Mouse (Mus musculus): ENCODE data around the gene Dclre1c. TPM values are rescaled to one million over a fixed set of nuclear protein-coding genes. Genes with fewer than 3 reads are reported as not detected.
A peak's percentile ranks its signal among the peaks of the same experiment; 100 is the strongest.
"Not testable (repeated sequence)": the region's sequence is repeated elsewhere in the genome, so short reads cannot be mapped to it uniquely, and the experiment has no call there.

Gene Dclre1c
- polyA plus RNA-seq (2014; fragmentation: Nextera tagmentation; extraction: Ambion mirVana), result 4.4 and 5.8 TPM in 2 replicates

- Histone ChIP-seq H3K27me3 (ENCODE audit: control insufficient read depth, insufficient read depth, low read length) (no peaks in the 10 kb centered on the region), H3K4me2 (ENCODE audit: low read length) (peak within 1 kb of the TSS; percentile 96), H3K9ac (ENCODE audit: low read length) (peak within 1 kb of the TSS; percentile 72), H3K9me3 (ENCODE audit: control insufficient read depth, low read length) (no peaks in the 10 kb centered on the region), H3K27ac (replicated peaks in 1 of 2; ENCODE audit: control insufficient read depth in 1 of 2, insufficient read depth in 1 of 2, low read depth in 2 of 2, low read length in 2 of 2) (0 out of 4 replicates have a peak within 1 kb of the TSS, but pooled peaks of 1 of the 2 experiments have one; percentile 11), H3K36me3 (ENCODE audit: control insufficient read depth, insufficient read depth, low read length) (no peaks in the 10 kb centered on the region), H3K4me1 (ENCODE audit: control insufficient read depth in 2 of 2, insufficient read depth in 2 of 2, low read length in 2 of 2) (peaks cover 2 to 10% of the 10 kb centered on the region in 2 experiments; a peak in 2 of 4 replicates), H3K4me3 (ENCODE audit: control insufficient read depth in 1 of 2, insufficient read depth in 1 of 2, low read depth in 1 of 2, low read length in 2 of 2) (peak within 1 kb of the TSS; percentile 67 to 94)
- peak; percentile 94 for ATAC-seq (ENCODE audit: insufficient number of reproducible peaks, insufficient read depth, low FRiP score, low read depth)
- WGBS, result under 1% methylated on average over 29 of the region's 29 CpGs
These were observed at the start of gene Dclre1c for GRCm38 (mm10) chr2:3423841-3424578. Dclre1c (plus strand) TSS chr2:3424131.

- Histone ChIP-seq H3K9ac (ENCODE audit: low read length) (no peak overlapping the region), H3K4me2 (ENCODE audit: low read length) (no peak overlapping the region), H3K4me1 (ENCODE audit: control insufficient read depth in 2 of 2, insufficient read depth in 2 of 2, low read length in 2 of 2) (no peaks in the 10 kb centered on the region), H3K9me3 (ENCODE audit: control insufficient read depth, low read length) (no peaks in the 10 kb centered on the region), H3K4me3 (ENCODE audit: control insufficient read depth in 1 of 2, insufficient read depth in 1 of 2, low read depth in 1 of 2, low read length in 2 of 2) (no peak overlapping the region), H3K27ac (replicated peaks in 1 of 2; ENCODE audit: control insufficient read depth in 1 of 2, insufficient read depth in 1 of 2, low read depth in 2 of 2, low read length in 2 of 2) (no peak overlapping the region), H3K36me3 (ENCODE audit: control insufficient read depth, insufficient read depth, low read length) (no peaks in the 10 kb centered on the region), H3K27me3 (ENCODE audit: control insufficient read depth, insufficient read depth, low read length) (no peaks in the 10 kb centered on the region)
- WGBS, result 80% methylated on average over 6 of the region's 6 CpGs
- no peak for ATAC-seq (ENCODE audit: insufficient number of reproducible peaks, insufficient read depth, low FRiP score, low read depth)
These were observed 36.6 kb upstream of the Dclre1c start for GRCm38 (mm10) chr2:3387105-3387860.

- WGBS, result 62% methylated on average over 2 of the region's 2 CpGs
These were observed 32.0 kb upstream of the Dclre1c start for GRCm38 (mm10) chr2:3391945-3392344.

GRCm38 (mm10) chr2:3397110-3397509 lies 26.8 kb upstream of the Dclre1c start, which contains the start of gene Olah:
Olah (minus strand) TSS chr2:3397210.
- not testable (repeated sequence) for H3K36me3 ChIP-seq (ENCODE audit: control insufficient read depth, insufficient read depth, low read length); ATAC-seq (ENCODE audit: insufficient number of reproducible peaks, insufficient read depth, low FRiP score, low read depth); H3K27ac ChIP-seq (replicated peaks in 1 of 2; ENCODE audit: control insufficient read depth in 1 of 2, insufficient read depth in 1 of 2, low read depth in 2 of 2, low read length in 2 of 2); H3K4me1 ChIP-seq (ENCODE audit: control insufficient read depth in 2 of 2, insufficient read depth in 2 of 2, low read length in 2 of 2); H3K4me3 ChIP-seq (ENCODE audit: control insufficient read depth in 1 of 2, insufficient read depth in 1 of 2, low read depth in 1 of 2, low read length in 2 of 2); H3K9ac ChIP-seq (ENCODE audit: low read length); H3K27me3 ChIP-seq (ENCODE audit: control insufficient read depth, insufficient read depth, low read length); H3K9me3 ChIP-seq (ENCODE audit: control insufficient read depth, low read length); H3K4me2 ChIP-seq (ENCODE audit: low read length)
- WGBS, result 56% methylated on average over 10 of the region's 10 CpGs

More at GRCm38 (mm10) chr2:3391945-3392344, 32.0 kb upstream of the Dclre1c start:
- Histone ChIP-seq H3K27me3 (ENCODE audit: control insufficient read depth, insufficient read depth, low read length) (no peaks in the 10 kb centered on the region), H3K4me2 (ENCODE audit: low read length) (no peak overlapping the region), H3K4me3 (ENCODE audit: control insufficient read depth in 1 of 2, insufficient read depth in 1 of 2, low read depth in 1 of 2, low read length in 2 of 2) (no peak overlapping the region), H3K4me1 (ENCODE audit: control insufficient read depth in 2 of 2, insufficient read depth in 2 of 2, low read length in 2 of 2) (no peaks in the 10 kb centered on the region), H3K9ac (ENCODE audit: low read length) (no peak overlapping the region), H3K27ac (replicated peaks in 1 of 2; ENCODE audit: control insufficient read depth in 1 of 2, insufficient read depth in 1 of 2, low read depth in 2 of 2, low read length in 2 of 2) (no peak overlapping the region), H3K9me3 (ENCODE audit: control insufficient read depth, low read length) (no peaks in the 10 kb centered on the region), H3K36me3 (ENCODE audit: control insufficient read depth, insufficient read depth, low read length) (no peaks in the 10 kb centered on the region)
- no peak for ATAC-seq (ENCODE audit: insufficient number of reproducible peaks, insufficient read depth, low FRiP score, low read depth)

- 70% methylated on average over 4 of the region's 4 CpGs for WGBS
- H3K4me2 ChIP-seq (ENCODE audit: low read length), result no peak overlapping the region
- no peak overlapping the region for H3K4me3 ChIP-seq (ENCODE audit: control insufficient read depth in 1 of 2, insufficient read depth in 1 of 2, low read depth in 1 of 2, low read length in 2 of 2)
- no peak for ATAC-seq (ENCODE audit: insufficient number of reproducible peaks, insufficient read depth, low FRiP score, low read depth)
- H3K27me3 ChIP-seq (ENCODE audit: control insufficient read depth, insufficient read depth, low read length), result no peaks in the 10 kb centered on the region
- no peak overlapping the region for H3K27ac ChIP-seq (replicated peaks in 1 of 2; ENCODE audit: control insufficient read depth in 1 of 2, insufficient read depth in 1 of 2, low read depth in 2 of 2, low read length in 2 of 2)
- H3K4me1 ChIP-seq (ENCODE audit: control insufficient read depth in 2 of 2, insufficient read depth in 2 of 2, low read length in 2 of 2), result no peaks in the 10 kb centered on the region
- H3K36me3 ChIP-seq (ENCODE audit: control insufficient read depth, insufficient read depth, low read length), result no peaks in the 10 kb centered on the region
- H3K9me3 ChIP-seq (ENCODE audit: control insufficient read depth, low read length), result no peaks in the 10 kb centered on the region
- no peak overlapping the region for H3K9ac ChIP-seq (ENCODE audit: low read length)
These were observed 17.9 kb upstream of the Dclre1c start for GRCm38 (mm10) chr2:3405981-3406380.

- Histone ChIP-seq H3K4me2 (ENCODE audit: low read length) (no peak overlapping the region), H3K27ac (replicated peaks in 1 of 2; ENCODE audit: control insufficient read depth in 1 of 2, insufficient read depth in 1 of 2, low read depth in 2 of 2, low read length in 2 of 2) (no peak overlapping the region), H3K9me3 (ENCODE audit: control insufficient read depth, low read length) (no peaks in the 10 kb centered on the region), H3K9ac (ENCODE audit: low read length) (no peak overlapping the region), H3K4me1 (ENCODE audit: control insufficient read depth in 2 of 2, insufficient read depth in 2 of 2, low read length in 2 of 2) (no peaks in the 10 kb centered on the region), H3K36me3 (ENCODE audit: control insufficient read depth, insufficient read depth, low read length) (no peaks in the 10 kb centered on the region), H3K27me3 (ENCODE audit: control insufficient read depth, insufficient read depth, low read length) (no peaks in the 10 kb centered on the region), H3K4me3 (ENCODE audit: control insufficient read depth in 1 of 2, insufficient read depth in 1 of 2, low read depth in 1 of 2, low read length in 2 of 2) (no peak overlapping the region)
- no peak for ATAC-seq (ENCODE audit: insufficient number of reproducible peaks, insufficient read depth, low FRiP score, low read depth)
- WGBS, result 73% methylated on average over 7 of the region's 7 CpGs
These were observed 16.2 kb upstream of the Dclre1c start for GRCm38 (mm10) chr2:3407756-3408155.

- Histone ChIP-seq H3K9me3 (ENCODE audit: control insufficient read depth, low read length) (no peaks in the 10 kb centered on the region), H3K27me3 (ENCODE audit: control insufficient read depth, insufficient read depth, low read length) (peaks cover 17% of the 10 kb centered on the region), H3K27ac (replicated peaks in 1 of 2; ENCODE audit: control insufficient read depth in 1 of 2, insufficient read depth in 1 of 2, low read depth in 2 of 2, low read length in 2 of 2) (no peak overlapping the region), H3K4me2 (ENCODE audit: low read length) (no peak overlapping the region), H3K9ac (ENCODE audit: low read length) (no peak overlapping the region), H3K4me3 (ENCODE audit: control insufficient read depth in 1 of 2, insufficient read depth in 1 of 2, low read depth in 1 of 2, low read length in 2 of 2) (no peak overlapping the region), H3K4me1 (ENCODE audit: control insufficient read depth in 2 of 2, insufficient read depth in 2 of 2, low read length in 2 of 2) (no peaks in the 10 kb centered on the region), H3K36me3 (ENCODE audit: control insufficient read depth, insufficient read depth, low read length) (no peaks in the 10 kb centered on the region)
- WGBS, result 39% methylated on average over 4 of the region's 4 CpGs
- no peak for ATAC-seq (ENCODE audit: insufficient number of reproducible peaks, insufficient read depth, low FRiP score, low read depth)
These were observed 9.7 kb upstream of the Dclre1c start for GRCm38 (mm10) chr2:3414241-3414640.
